Mouse (Mus musculus) stomach, postnatal 0 days (tissue): ENCODE measurements around the gene Elp4.

Source experiments
- CTCF ChIP-seq: IDR thresholded peaks from 2 replicates; pipeline ENCODE4 v1.5.1; 2016; ENCODE audit warnings: antibody characterized with exemption, low read depth, mild to moderate bottlenecking, moderate library complexity
- EP300 ChIP-seq: optimal IDR thresholded peaks from 2 replicates; pipeline ENCODE3; 2016; ENCODE audit warnings: antibody characterized with exemption

GRCm38 (mm10) chr2:105682011-105682501, 222.3 kb downstream of the Elp4 start:
- TF ChIP-seq CTCF (no peak), EP300 (no peak)
